Mouse (Mus musculus): ENCODE measurements around the gene Plekha5. TPM values are rescaled to one million over a fixed set of nuclear protein-coding genes. Genes with fewer than 3 reads are reported as not detected.

Plekha5 gene
- total and polyA plus RNA-seq, 2 experiments = 13.0 to 17.1 TPM

- WGBS = 94% methylated on average over 15 of the region's 15 CpGs
- Histone ChIP-seq H3K27me3 (ENCODE audit: control insufficient read depth, insufficient read depth, low read length) (no peaks in the 10 kb centered on the region), H3K27ac (replicated peaks; ENCODE audit: insufficient read depth, low read depth, low read length) (no peak overlapping the region), H3K79me2 (ENCODE audit: control insufficient read depth, insufficient read depth, low read length) (peaks cover 24% of the 10 kb centered on the region; the same call in 1 of the 2 replicates), H3K36me3 (ENCODE audit: control insufficient read depth, insufficient read depth, low read length) (no peaks in the 10 kb centered on the region), H3K9ac (ENCODE audit: low read depth, low read length) (no peak overlapping the region), H3K4me1 (ENCODE audit: control insufficient read depth, insufficient read depth, low read length) (peaks cover 11% of the 10 kb centered on the region), H3K4me3 (ENCODE audit: insufficient read depth, low read depth, low read length) (no peak overlapping the region)
- no peak for DNase-seq (ENCODE audit: extremely low read depth, low read depth, low spot score)
- TF ChIP-seq CTCF (IDR thresholded peaks at IDR 0.05; ENCODE audit: low read depth, low read length) (no peak), POLR2A (IDR thresholded peaks at IDR 0.05; ENCODE audit: extremely low read depth, insufficient read depth, low read length) (no peak)
Observed at GRCm38 (mm10) chr6:140456393-140457163, 32.7 kb downstream of the Plekha5 start.

DNA sequence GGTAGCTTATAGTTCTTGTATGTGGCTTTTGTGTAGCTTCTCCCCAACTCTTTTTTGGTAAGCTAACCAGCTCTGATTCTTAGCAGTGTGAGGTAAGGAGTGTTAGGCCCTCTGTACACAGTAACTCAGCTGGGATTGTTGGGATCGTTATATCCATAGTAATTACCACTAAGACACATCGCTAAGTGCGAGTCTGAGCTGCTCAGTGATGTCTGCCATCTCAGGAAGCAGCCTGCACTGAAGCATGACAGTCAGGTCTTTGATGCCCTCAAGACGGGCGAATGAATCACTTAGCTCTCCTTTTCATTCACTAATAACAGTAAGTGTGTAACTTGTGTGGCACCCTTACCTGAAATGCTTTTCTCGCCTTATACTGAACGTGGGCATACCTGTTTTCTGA, 36.5 kb downstream of the Plekha5 start:
- TF ChIP-seq CTCF (IDR thresholded peaks at IDR 0.05; ENCODE audit: low read depth, low read length) (no peak), POLR2A (IDR thresholded peaks at IDR 0.05; ENCODE audit: extremely low read depth, insufficient read depth, low read length) (no peak)
- H3K9ac ChIP-seq (ENCODE audit: low read depth, low read length) = no peak overlapping the region

DNA sequence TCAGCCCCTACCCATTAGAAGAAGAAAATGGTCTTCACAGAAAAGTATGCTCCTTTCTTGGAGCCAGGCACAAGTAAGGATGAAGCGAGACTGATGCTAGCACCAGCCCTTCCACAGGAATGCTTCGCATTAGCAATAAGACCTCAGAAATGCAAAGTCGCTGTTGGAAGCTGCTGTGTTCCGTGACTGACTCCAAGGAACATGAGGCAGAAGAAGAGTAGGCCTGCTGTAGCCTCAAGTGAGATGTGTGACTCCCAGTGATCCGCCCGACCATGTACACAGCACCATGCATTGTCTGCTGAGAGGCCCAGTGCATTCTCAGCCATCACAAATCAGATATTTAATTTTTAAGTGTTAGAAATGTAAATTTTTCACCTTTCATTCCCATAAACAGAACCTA, 41.0 kb downstream of the Plekha5 start:
- DNase-seq (ENCODE audit: extremely low read depth, low read depth, low spot score) = no peak
- no peak overlapping the region for H3K27ac ChIP-seq (replicated peaks; ENCODE audit: insufficient read depth, low read depth, low read length)
- no peak overlapping the region for H3K4me3 ChIP-seq (ENCODE audit: insufficient read depth, low read depth, low read length)
- H3K79me2 ChIP-seq (ENCODE audit: control insufficient read depth, insufficient read depth, low read length) = peaks cover 25% of the 10 kb centered on the region
- no peaks in the 10 kb centered on the region for H3K4me1 ChIP-seq (ENCODE audit: control insufficient read depth, insufficient read depth, low read length)
- H3K36me3 ChIP-seq (ENCODE audit: control insufficient read depth, insufficient read depth, low read length) = no peaks in the 10 kb centered on the region
- TF ChIP-seq CTCF (IDR thresholded peaks at IDR 0.05; ENCODE audit: low read depth, low read length) (no peak), POLR2A (IDR thresholded peaks at IDR 0.05; ENCODE audit: extremely low read depth, insufficient read depth, low read length) (no peak)
- no peaks in the 10 kb centered on the region for H3K27me3 ChIP-seq (ENCODE audit: control insufficient read depth, insufficient read depth, low read length)
- H3K9ac ChIP-seq (ENCODE audit: low read depth, low read length) = no peak overlapping the region
- 96% methylated on average over 6 of the region's 6 CpGs for WGBS

More for the DNA sequence above, 36.5 kb downstream of the Plekha5 start:
- Histone ChIP-seq H3K79me2 (ENCODE audit: control insufficient read depth, insufficient read depth, low read length) (peaks cover 28% of the 10 kb centered on the region), H3K4me3 (ENCODE audit: insufficient read depth, low read depth, low read length) (no peak overlapping the region), H3K27me3 (ENCODE audit: control insufficient read depth, insufficient read depth, low read length) (no peaks in the 10 kb centered on the region), H3K36me3 (ENCODE audit: control insufficient read depth, insufficient read depth, low read length) (no peaks in the 10 kb centered on the region), H3K4me1 (ENCODE audit: control insufficient read depth, insufficient read depth, low read length) (no peaks in the 10 kb centered on the region), H3K27ac (replicated peaks; ENCODE audit: insufficient read depth, low read depth, low read length) (no peak overlapping the region)
- WGBS = 86% methylated on average over 7 of the region's 7 CpGs
- DNase-seq (ENCODE audit: extremely low read depth, low read depth, low spot score) = no peak

GRCm38 (mm10) chr6:140465946-140466646, 42.2 kb downstream of the Plekha5 start:
- DNase-seq (ENCODE audit: extremely low read depth, low read depth, low spot score) = no peak
- no peaks in the 10 kb centered on the region for H3K36me3 ChIP-seq (ENCODE audit: control insufficient read depth, insufficient read depth, low read length)
- no peaks in the 10 kb centered on the region for H3K27me3 ChIP-seq (ENCODE audit: control insufficient read depth, insufficient read depth, low read length)
- no peak overlapping the region for H3K4me3 ChIP-seq (ENCODE audit: insufficient read depth, low read depth, low read length)
- H3K9ac ChIP-seq (ENCODE audit: low read depth, low read length) = no peak overlapping the region
- TF ChIP-seq POLR2A (IDR thresholded peaks at IDR 0.05; ENCODE audit: extremely low read depth, insufficient read depth, low read length) (no peak), CTCF (IDR thresholded peaks at IDR 0.05; ENCODE audit: low read depth, low read length) (no peak)
- no peak overlapping the region for H3K27ac ChIP-seq (replicated peaks; ENCODE audit: insufficient read depth, low read depth, low read length)
- H3K79me2 ChIP-seq (ENCODE audit: control insufficient read depth, insufficient read depth, low read length) = peaks cover 26% of the 10 kb centered on the region
- WGBS = 80% methylated on average over 9 of the region's 9 CpGs
- H3K4me1 ChIP-seq (ENCODE audit: control insufficient read depth, insufficient read depth, low read length) = no peaks in the 10 kb centered on the region

- no peak overlapping the region for H3K9ac ChIP-seq (ENCODE audit: low read depth, low read length)
- H3K36me3 ChIP-seq (ENCODE audit: control insufficient read depth, insufficient read depth, low read length) = no peaks in the 10 kb centered on the region
- H3K27me3 ChIP-seq (ENCODE audit: control insufficient read depth, insufficient read depth, low read length) = no peaks in the 10 kb centered on the region
- WGBS = 89% methylated on average over 6 of the region's 6 CpGs
- no peak overlapping the region for H3K4me3 ChIP-seq (ENCODE audit: insufficient read depth, low read depth, low read length)
- no peak for DNase-seq (ENCODE audit: extremely low read depth, low read depth, low spot score)
- no peak overlapping the region for H3K27ac ChIP-seq (replicated peaks; ENCODE audit: insufficient read depth, low read depth, low read length)
- peaks cover 25% of the 10 kb centered on the region for H3K79me2 ChIP-seq (ENCODE audit: control insufficient read depth, insufficient read depth, low read length)
- TF ChIP-seq POLR2A (IDR thresholded peaks at IDR 0.05; ENCODE audit: extremely low read depth, insufficient read depth, low read length) (no peak), CTCF (IDR thresholded peaks at IDR 0.05; ENCODE audit: low read depth, low read length) (no peak)
- no peaks in the 10 kb centered on the region for H3K4me1 ChIP-seq (ENCODE audit: control insufficient read depth, insufficient read depth, low read length)
Observed at GRCm38 (mm10) chr6:140466841-140467240, 43.0 kb downstream of the Plekha5 start.

Measured in liver, adult 2 months (tissue).